Mouse (Mus musculus) T-helper 2 cell (primary cell): Measurements from ENCODE around the gene Zfp740.

Experiments used
- in situ Hi-C: fragments of 300-600 bp; cut with MboI, MseI; formaldehyde crosslinking; loops from one replicate; pipeline ENCODE4 v1.15.1; 2025; ENCODE audit warnings: high pct_unique_total_duplicates

Zfp740 gene

GRCm38 (mm10) chr15:102192271-102192812 is 10.7 kb upstream of the Zfp740 start:
- in situ Hi-C loops: no loop called here

GRCm38 (mm10) chr15:102192820-102193386 is 10.1 kb upstream of the Zfp740 start:
- in situ Hi-C loops: no loop called here

GRCm38 (mm10) chr15:102193652-102194051 is 9.4 kb upstream of the Zfp740 start:
- in situ Hi-C loops: no loop called here

DNA sequence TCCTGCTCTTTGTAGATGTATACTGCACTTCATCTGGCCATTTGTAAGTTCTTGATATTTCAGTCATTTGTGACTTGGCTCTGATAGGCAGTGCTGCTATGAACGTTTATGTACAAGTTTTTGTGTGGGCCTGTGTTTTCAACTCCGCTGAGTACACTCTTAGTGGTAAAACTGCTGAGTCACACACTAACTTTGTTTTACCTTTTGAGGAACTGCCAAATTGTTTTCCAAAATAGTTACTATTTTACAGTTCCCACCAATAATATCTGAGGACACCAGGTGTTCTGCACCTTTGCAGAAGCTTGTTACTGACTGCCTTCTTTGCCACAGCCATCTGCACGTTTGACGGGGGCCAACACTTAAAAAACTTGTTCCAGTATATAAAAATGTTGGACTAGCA is 8.6 kb upstream of the Zfp740 start:
- in situ Hi-C loops: no loop called here

DNA sequence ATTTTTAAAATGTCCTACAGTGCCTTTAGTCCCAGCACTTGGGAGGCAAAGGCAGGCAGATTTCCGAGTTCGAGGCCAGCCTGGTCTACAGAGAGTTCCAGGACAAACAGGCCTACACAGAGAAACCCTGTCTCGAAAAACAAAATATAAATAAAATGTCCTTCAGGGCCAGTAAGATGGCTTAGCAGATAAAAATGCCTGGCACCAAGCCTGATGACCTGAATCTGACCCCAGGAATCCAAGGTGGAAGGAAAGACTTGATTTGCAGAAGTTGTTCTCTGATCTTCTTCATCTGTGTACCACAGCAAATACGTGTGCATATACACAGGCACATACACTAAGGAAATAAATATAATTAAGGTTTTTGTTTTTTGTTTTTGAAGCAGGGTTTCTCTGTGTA is 7.7 kb upstream of the Zfp740 start:
- in situ Hi-C loops: no loop called here

- in situ Hi-C loops: no loop called here
These were observed 4.2 kb upstream of the Zfp740 start for GRCm38 (mm10) chr15:102198841-102199240.

DNA sequence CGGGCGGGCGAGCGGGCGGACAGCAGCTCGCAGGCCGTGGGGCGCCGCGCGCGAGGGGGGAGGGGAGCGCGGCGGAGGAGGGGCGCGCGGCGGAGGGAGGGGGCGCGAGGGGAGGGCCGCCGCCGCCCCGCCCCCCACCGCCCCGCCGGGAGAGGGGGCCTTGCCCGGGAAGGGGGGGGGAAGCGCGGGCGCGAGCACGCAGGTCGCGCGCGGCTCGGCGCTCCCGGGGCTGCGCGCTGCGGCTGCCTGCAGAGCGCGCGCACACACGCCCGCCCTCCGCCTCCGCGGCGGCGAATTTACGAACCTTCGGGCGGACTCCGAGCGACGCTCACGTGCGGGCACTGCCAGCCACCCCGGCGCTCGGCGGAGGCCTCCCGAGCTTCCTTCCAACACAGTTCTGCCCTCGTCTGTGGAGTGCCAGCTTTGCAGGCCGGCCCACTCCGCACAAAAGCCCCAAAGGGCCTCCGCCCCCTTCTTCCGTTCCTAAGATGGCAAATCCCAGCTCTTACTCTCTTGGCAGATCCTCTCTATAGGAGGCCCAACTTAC is 859 bp downstream of the Zfp740 start:
- in situ Hi-C loops: no loop called here

DNA sequence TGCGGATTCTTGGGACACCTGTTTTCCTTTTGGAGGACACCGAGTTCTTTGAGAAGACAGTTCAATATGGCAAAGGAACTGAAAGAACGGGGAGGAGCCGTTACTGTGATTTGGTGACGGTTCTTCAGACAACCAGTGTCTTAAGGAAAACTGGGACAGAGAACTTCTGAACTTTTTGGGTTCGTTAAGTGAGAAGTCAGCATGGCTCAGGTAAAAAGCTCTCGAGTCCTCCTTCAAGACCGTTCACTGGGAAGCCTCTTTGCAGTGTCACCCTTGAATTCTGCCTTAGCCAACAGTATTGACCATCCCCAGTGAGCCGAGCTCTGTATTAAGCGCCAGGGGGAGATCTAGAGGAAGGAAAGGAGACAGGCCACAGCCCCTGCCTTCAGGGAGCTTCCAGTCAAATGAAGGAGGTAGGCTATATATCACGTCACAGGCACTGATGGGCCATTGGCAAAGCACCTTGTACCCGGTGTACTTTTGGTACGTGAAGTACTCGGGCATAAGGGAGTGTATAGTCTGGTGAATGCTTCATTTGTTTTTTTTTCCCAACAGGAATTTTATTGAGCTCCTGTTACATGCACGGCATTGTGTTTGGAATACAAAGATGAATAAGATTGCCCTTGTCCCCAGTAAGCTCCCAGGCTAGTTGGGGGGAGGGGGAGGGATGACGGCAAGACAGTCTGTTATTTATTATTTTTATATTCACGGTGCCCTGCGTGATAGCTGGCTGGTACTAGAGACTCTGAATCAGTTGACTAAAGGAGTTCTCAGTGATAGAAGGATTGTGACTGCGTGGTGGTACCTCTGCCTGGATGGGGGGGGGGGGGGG is 1.8 kb downstream of the Zfp740 start, which contains the start of gene Csad:
Gene Csad (minus strand): TSS at position 51 of the 832 bp plus-strand sequence.
- in situ Hi-C loops: no loop called here

GRCm38 (mm10) chr15:102205779-102206178 is 2.7 kb downstream of the Zfp740 start:
- in situ Hi-C loops: no loop called here

- in situ Hi-C loops: no loop called here
These were observed 4.3 kb downstream of the Zfp740 start for GRCm38 (mm10) chr15:102207351-102207750.

- in situ Hi-C loops: no loop called here
These were observed 5.1 kb downstream of the Zfp740 start for GRCm38 (mm10) chr15:102208092-102208561.

DNA sequence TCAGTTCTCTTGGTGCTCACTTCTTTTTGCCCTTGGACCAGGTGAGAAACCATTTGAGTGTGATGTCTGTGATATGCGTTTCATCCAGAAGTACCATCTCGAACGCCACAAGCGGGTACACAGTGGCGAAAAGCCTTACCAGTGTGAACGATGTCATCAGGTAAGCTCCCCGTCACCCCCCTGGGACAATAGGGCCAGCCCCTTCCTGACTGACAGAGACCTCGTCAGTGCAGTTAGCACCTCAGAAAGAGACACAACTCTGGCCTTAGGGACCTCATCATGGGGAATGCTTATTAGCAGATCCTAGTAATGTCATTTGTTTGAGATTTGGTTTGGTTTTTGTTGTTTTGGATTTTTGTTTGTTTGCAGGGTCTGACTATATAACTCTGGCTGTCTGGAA is 6.1 kb downstream of the Zfp740 start:
- in situ Hi-C loops: no loop called here

- in situ Hi-C loops: no loop called here
These were observed 7.8 kb downstream of the Zfp740 start for GRCm38 (mm10) chr15:102210816-102211215.

DNA sequence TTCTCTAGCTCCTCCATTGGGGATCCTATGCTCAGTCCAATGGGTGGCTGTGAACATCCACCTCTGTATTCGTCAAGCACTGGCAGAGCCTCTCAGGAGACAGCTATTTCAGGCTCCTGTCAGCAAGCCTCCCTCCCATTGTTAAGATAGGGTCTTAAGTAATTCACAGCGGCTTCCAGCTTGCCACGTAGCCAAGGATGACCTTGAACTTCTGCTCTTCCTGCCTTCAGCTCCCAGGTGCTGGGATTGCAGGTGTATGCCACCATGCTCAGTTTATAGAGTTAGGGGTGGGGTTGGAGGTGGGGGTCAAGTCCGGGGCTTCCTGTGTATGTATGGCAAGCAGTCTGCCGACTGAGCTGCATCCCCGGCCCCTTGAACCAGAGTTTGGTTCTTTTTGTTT is 8.8 kb downstream of the Zfp740 start:
- in situ Hi-C loops: no loop called here

DNA sequence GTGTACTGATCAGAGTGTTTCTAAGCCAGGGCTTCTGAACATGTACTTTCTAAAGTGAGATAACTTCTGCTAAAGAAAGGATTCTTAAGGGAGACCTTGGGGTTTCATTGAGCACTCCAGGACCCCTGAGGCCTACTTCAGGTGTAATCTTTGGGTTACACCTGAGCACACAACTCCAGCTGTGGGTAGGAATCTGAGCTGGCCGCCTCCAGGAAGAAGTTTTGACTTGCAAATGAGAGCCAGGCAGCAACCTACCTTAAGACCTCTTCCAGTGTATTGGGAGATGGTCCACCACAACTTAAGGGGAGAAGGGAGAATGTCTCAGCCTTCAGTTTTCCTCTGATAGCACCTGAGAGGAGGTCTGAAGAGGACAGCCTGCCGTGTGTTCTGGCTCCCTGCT is 11.1 kb downstream of the Zfp740 start:
- in situ Hi-C loops: no loop called here

DNA sequence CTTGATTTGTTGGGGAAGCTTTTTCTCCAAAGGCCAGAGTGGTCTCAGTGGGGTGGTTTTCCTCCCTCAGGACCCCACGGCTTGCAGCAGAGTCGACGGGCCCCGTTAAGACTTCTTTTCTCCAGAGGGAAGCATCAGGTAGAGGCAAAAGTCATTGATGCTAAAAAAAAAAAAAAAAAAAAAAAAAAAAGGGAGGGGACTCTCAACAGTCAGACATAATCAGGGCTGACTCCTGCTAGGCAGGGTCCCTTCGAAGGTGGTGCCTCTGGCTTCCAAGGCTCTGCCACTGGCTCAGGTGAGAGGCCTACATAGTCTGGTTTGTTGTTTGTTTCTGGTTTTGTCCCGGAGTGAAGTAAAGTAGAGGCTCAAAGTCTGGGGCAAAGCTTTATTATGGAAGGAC is 12.6 kb downstream of the Zfp740 start:
- in situ Hi-C loops: no loop called here

DNA sequence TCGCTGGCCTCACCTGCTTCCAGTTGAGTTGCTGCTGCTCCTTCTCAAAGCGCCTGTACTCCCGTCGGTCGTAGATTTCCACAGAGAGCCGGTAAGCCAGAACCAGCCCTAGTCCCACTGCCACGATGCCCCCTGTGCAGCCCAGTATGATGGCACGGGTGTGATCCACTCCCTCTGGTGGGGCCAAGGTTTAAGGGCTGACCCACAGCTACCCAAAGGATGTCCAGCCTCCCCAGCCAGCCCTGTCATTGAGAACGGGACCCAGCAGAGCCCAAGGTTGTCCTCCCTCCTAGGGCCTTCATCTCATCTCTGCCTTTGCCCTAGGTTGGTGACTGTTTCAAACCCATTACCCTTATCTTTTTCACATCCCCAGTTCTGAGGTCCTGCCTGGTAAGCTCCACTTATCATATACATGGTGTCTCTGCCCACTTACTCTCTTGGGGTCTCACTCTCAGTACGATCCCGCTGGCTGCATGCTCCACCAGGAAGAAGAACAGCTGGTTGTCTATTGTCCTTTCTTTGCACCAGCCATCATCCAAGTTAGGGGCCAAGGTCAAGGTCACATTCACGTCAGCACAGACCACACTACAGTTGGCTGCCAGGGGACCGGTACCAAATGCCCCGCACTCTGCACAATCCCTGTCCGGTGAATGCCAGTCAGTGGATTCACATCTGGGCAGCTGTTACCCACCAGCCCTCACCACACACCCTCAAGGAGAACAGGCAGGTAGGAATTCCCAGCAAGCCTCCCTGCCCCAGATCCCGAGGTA is 13.6 kb downstream of the Zfp740 start:
- in situ Hi-C loops: no loop called here

- in situ Hi-C loops: no loop called here
These were observed 14.3 kb downstream of the Zfp740 start for GRCm38 (mm10) chr15:102217325-102217724.

DNA sequence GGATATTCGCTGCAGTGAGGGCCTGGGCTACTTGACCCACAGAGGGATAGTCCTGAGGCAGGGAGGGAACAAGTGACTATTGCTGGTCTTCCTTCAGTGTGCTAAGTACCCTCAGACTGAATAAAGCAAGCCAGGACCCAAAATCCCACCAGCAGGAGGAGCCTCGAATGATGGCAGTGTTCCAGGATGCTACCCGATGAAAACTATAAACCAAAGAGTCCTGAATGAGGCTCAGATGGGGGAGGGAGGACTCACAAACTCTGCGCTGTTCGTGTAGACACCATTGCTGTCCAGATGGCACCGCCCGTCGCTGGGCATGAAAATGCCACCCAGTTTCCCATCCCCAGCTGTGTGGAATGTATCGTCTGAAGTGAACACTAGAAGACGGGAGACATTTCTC is 19.3 kb downstream of the Zfp740 start:
- in situ Hi-C loops: loop anchor here (5.0 to 10.0 kb wide), 2 partner anchors 45 to 118 kb away; partner anchors contain the start of gene Tns2

GRCm38 (mm10) chr15:102224186-102224991 is 21.3 kb downstream of the Zfp740 start:
- in situ Hi-C loops: loop anchor here (5.0 to 10.0 kb wide), 2 partner anchors 47 to 120 kb away; partner anchors contain the start of gene Tns2
